Mouse (Mus musculus) kidney, adult 2 months (tissue): ENCODE measurements around the gene Tsen34. TPM values are rescaled to one million over a fixed set of nuclear protein-coding genes. Genes with fewer than 3 reads are reported as not detected.
"Not testable (repeated sequence)": the region's sequence is repeated elsewhere in the genome, so short reads cannot be mapped to it uniquely, and the experiment has no call there.

Experiments
- DNase-seq: peaks from one replicate; pipeline ENCODE4 v3.0.0; 2021
- H3K27ac ChIP-seq: fragments of 200-500 bp; 2 replicates; pipeline ENCODE4 v1.5.1; 2012; ENCODE audit warnings: low read depth, low read length, control low read depth, inconsistent platforms; ENCODE audit not compliant: insufficient read depth
- H3K27me3 ChIP-seq: fragments of 200-500 bp; replicated peaks from 2 replicates; pipeline ENCODE4 v1.6.1; 2012; ENCODE audit warnings: mild to moderate bottlenecking, moderate library complexity, low read length, inconsistent platforms; ENCODE audit not compliant: control insufficient read depth, insufficient read depth
- H3K36me3 ChIP-seq: fragments of 200-500 bp; 2 replicates; pipeline ENCODE4 v1.6.1; 2012; ENCODE audit warnings: mild to moderate bottlenecking, moderate library complexity, low read length, inconsistent platforms; ENCODE audit not compliant: control insufficient read depth, insufficient read depth
- H3K4me1 ChIP-seq: fragments of 200-500 bp; 2 replicates; pipeline ENCODE4 v1.6.1; 2011; ENCODE audit warnings: low read length; ENCODE audit not compliant: control insufficient read depth, insufficient read depth
- H3K4me3 ChIP-seq: fragments of 200-500 bp; 2 replicates; pipeline ENCODE4 v1.5.1; 2011; ENCODE audit warnings: mild to moderate bottlenecking, low read depth, low read length, control low read depth; ENCODE audit not compliant: insufficient read depth
- CTCF ChIP-seq: fragments of 200-500 bp; conservative IDR thresholded peaks from 2 replicates; pipeline ENCODE4 v1.5.1; 2011; ENCODE audit warnings: low read depth, mild to moderate bottlenecking, control low read depth, low read length, moderate library complexity, mixed read lengths; ENCODE audit not compliant: insufficient read depth, insufficient read length
- POLR2A ChIP-seq: fragments of 200-500 bp; IDR thresholded peaks from one replicate; pipeline ENCODE4 v1.6.1; 2011; ENCODE audit warnings: low read depth, low read length, control low read depth
- WGBS: fragments of 180-500 bp; shearing (Covaris S2); methylation state at CpG from one replicate; pipeline ENCODE4 v1.1.7; 2018; 5-methylcytosine and 5-hydroxymethylcytosine counted together
- polyA plus RNA-seq: library from polyadenylated mRNA; depleted of rRNA; stranded (reverse); fragments of >200 nt; gene quantifications from 2 replicates; pipeline ENCODE4 v1.2.3, GENCODE M21; 2012

Gene Tsen34
- polyA plus RNA-seq, 1 experiment: 88.2 TPM

- peaks cover 7% of the 10 kb centered on the region for H3K36me3 ChIP-seq
- no peaks in the 10 kb centered on the region for H3K4me1 ChIP-seq
- no peaks in the 10 kb centered on the region for H3K27me3 ChIP-seq
- WGBS: under 1% methylated on average over 20 of the region's 20 CpGs
- DNase-seq: no peak
- H3K27ac ChIP-seq: peak overlapping the region; percentile 88; the same call in 1 of the 2 replicates
- TF ChIP-seq POLR2A (no peak), CTCF (no peak)
- H3K4me3 ChIP-seq: peak overlapping the region; percentile 76
Observed at GRCm38 (mm10) chr7:3704475-3704874, 11.8 kb downstream of the Tsen34 start.

GRCm38 (mm10) chr7:3705461-3705860, 12.8 kb downstream of the Tsen34 start:
- H3K27me3 ChIP-seq, DNase-seq, H3K36me3 ChIP-seq, H3K27ac ChIP-seq, H3K4me1 ChIP-seq, H3K4me3 ChIP-seq: not testable (repeated sequence)
- 24% methylated on average over 7 of the region's 7 CpGs for WGBS

- DNase-seq: no peak
- H3K4me1 ChIP-seq: no peaks in the 10 kb centered on the region
- H3K27ac ChIP-seq: no peak overlapping the region
- no peak overlapping the region for H3K4me3 ChIP-seq
- TF ChIP-seq POLR2A: no peak
- no peak for TF ChIP-seq CTCF
- peaks cover 7% of the 10 kb centered on the region for H3K36me3 ChIP-seq
- 14% methylated on average over 6 of the region's 6 CpGs for WGBS
- no peaks in the 10 kb centered on the region for H3K27me3 ChIP-seq
Observed at GRCm38 (mm10) chr7:3705911-3706310, 13.2 kb downstream of the Tsen34 start.

- Histone ChIP-seq H3K36me3 (peaks cover 7% of the 10 kb centered on the region), H3K27ac (no peak overlapping the region), H3K4me1 (no peaks in the 10 kb centered on the region), H3K4me3 (no peak overlapping the region), H3K27me3 (no peaks in the 10 kb centered on the region)
- TF ChIP-seq CTCF (no peak), POLR2A (no peak)
- no peak for DNase-seq
- WGBS: 47% methylated on average over 11 of the region's 11 CpGs
Observed at GRCm38 (mm10) chr7:3706343-3706934, 13.8 kb downstream of the Tsen34 start.

GRCm38 (mm10) chr7:3707027-3707426, 14.4 kb downstream of the Tsen34 start:
- Histone ChIP-seq H3K27ac (no peak overlapping the region), H3K36me3 (peaks cover 7% of the 10 kb centered on the region), H3K27me3 (no peaks in the 10 kb centered on the region), H3K4me3 (no peak overlapping the region), H3K4me1 (no peaks in the 10 kb centered on the region)
- WGBS: 70% methylated on average over 4 of the region's 4 CpGs
- peak; percentile 21 for DNase-seq
- no peak for TF ChIP-seq POLR2A
- no peak for TF ChIP-seq CTCF

GRCm38 (mm10) chr7:3707568-3708413, 15.1 kb downstream of the Tsen34 start:
- H3K27ac ChIP-seq: no peak overlapping the region
- no peaks in the 10 kb centered on the region for H3K27me3 ChIP-seq
- H3K4me1 ChIP-seq: no peaks in the 10 kb centered on the region
- no peak overlapping the region for H3K4me3 ChIP-seq
- no peak for TF ChIP-seq POLR2A
- no peak for TF ChIP-seq CTCF
- no peak for DNase-seq
- peaks cover 7% of the 10 kb centered on the region for H3K36me3 ChIP-seq
- WGBS: 65% methylated on average over 7 of the region's 7 CpGs

GRCm38 (mm10) chr7:3708447-3708980, 15.9 kb downstream of the Tsen34 start:
- not testable (repeated sequence) for H3K27ac ChIP-seq, H3K4me3 ChIP-seq, H3K4me1 ChIP-seq, H3K36me3 ChIP-seq, DNase-seq, H3K27me3 ChIP-seq
- 42% methylated on average over 5 of the region's 5 CpGs for WGBS
